Mouse (Mus musculus): ENCODE data around the gene Map3k21.
A peak's percentile ranks its signal among the peaks of the same experiment; 100 is the strongest.

The Map3k21 gene

GRCm38 (mm10) chr8:125971336-125971735, 61.1 kb downstream of the Map3k21 start:
- DNase-seq (ENCODE audit: low read depth, low spot score) = no peak

- DNase-seq (ENCODE audit: low read depth, low spot score) = no peak
These were observed 65.7 kb downstream of the Map3k21 start for GRCm38 (mm10) chr8:125975981-125976380.

GRCm38 (mm10) chr8:125980826-125981225, 70.6 kb downstream of the Map3k21 start:
- no peak for DNase-seq (ENCODE audit: low read depth, low spot score)

DNA sequence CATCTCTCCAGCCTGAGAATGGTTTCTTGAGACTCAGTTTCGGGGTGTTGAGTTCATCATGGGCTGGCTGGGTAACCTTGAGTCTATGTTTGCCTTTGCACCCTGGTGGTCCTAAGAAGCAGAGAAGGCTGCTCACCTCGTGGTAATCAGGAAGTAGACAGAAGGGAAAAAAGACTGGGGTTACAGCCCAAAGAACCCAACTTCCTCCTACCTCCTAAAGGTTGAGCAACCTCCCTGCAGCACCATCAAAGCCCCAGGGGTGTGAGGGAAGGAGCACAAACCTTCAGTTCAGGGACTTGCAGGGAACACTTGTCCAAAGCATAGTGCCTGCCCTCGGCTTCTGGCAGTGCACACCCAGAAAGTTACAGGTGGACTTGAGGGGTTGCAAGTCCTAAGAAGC, 73.3 kb downstream of the Map3k21 start:
- no peak for DNase-seq (ENCODE audit: low read depth, low spot score)

DNA sequence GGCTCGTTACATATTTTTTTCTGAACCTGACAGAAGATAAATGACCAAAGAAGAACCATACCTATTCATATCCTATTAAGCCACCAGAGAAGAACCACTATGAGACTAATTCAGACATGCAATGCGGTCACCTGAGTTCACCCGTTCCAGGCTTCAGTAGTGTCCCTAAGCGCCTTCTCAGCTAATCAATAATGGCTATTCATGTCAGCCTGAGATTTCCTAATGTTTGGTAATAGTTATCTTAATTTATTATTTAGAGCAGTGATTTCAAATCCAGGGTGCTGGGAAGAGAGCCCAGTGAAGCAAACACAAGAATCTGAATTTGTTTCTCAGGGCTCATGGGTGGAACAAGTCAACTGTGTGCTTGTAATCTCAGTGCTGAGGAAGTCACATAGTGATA, 73.9 kb downstream of the Map3k21 start:
- DNase-seq (ENCODE audit: low read depth, low spot score) = no peak

DNA sequence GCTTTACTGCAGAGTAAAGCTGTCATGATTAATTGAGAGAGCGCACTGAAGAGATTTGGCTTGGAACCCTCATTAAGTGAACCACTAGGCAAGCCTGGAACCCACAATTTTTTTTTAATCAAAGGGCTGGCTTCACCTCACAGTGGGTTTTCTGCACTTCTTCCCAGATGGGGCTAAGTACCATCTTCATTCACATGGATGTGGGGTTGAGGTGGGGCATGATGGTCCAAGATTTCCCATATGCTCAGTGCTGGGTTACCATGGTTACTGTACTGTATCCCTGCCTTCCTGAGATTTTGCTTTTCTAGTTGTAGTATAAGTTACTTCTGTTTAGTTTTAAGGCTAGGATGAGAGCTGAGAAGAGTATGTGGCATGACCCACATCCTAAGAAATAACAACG, 75.1 kb downstream of the Map3k21 start:
- no peak for DNase-seq (ENCODE audit: low read depth, low spot score)

- DNase-seq (ENCODE audit: low read depth, low spot score) = no peak
These were observed 76.8 kb downstream of the Map3k21 start for GRCm38 (mm10) chr8:125986999-125987589.

GRCm38 (mm10) chr8:125987996-125988395, 77.7 kb downstream of the Map3k21 start:
- DNase-seq (ENCODE audit: low read depth, low spot score) = peak; percentile 14

DNA sequence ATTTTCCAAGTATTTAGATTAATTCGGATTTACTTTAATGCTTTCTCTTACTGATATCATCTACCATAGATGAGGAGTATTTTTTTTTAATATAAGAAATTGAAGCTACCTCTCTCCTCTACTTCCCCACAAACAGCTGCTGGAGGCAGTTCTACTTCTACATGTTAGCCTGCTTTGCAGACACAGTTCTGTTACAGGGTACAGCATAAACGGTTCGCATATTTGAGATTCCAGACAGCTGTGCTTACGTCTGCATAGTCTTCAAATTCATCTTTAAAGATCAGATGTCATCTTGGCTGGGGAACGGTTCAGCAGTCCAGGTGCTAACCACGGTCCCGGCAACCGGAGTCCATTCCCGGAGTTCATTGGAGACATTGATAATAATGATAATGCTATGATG, 83.4 kb downstream of the Map3k21 start:
- DNase-seq (ENCODE audit: low read depth, low spot score) = no peak

- no peak for DNase-seq (ENCODE audit: low read depth, low spot score)
These were observed 85.1 kb downstream of the Map3k21 start, which contains the start of gene Kcnk1 for GRCm38 (mm10) chr8:125995101-125995986. Gene Kcnk1 (plus strand): TSS chr8:125995170.

GRCm38 (mm10) chr8:125996031-125996839, 86.0 kb downstream of the Map3k21 start:
- no peak for DNase-seq (ENCODE audit: low read depth, low spot score)

GRCm38 (mm10) chr8:125996980-125997379, 86.7 kb downstream of the Map3k21 start:
- no peak for DNase-seq (ENCODE audit: low read depth, low spot score)

Data from A20 (cell line).